Mouse (Mus musculus) lung, adult 2 months (tissue): Measurements from ENCODE around the gene Eif3k.

ENCODE experiments used
- CTCF ChIP-seq: fragments of 200-500 bp; IDR thresholded peaks from 2 replicates; pipeline ENCODE4 v1.5.1; 2011; ENCODE audit warnings: mild to moderate bottlenecking, low read length, control low read depth; ENCODE audit not compliant: insufficient read depth
- POLR2A ChIP-seq: fragments of 200-500 bp; IDR thresholded peaks from 2 replicates; pipeline ENCODE4 v1.6.1; 2011; ENCODE audit warnings: low read depth, mild to moderate bottlenecking, control low read depth, low read length, borderline replicate concordance; ENCODE audit errors: extremely low read depth

GRCm38 (mm10) chr7:28953476-28954376, 27.9 kb downstream of the Eif3k start:
- TF ChIP-seq POLR2A = no peak
- TF ChIP-seq CTCF = no peak
